Comparison of ENCODE assay signal across 8 mouse cellular contexts in genomic region chr4:117786963-117787362, GRCm38 (mm10). TPM values are rescaled to one million over a fixed set of nuclear protein-coding genes. Genes with fewer than 3 reads are reported as not detected.
DNase-seq lines count a peak whose midpoint lies in the region; ATAC-seq and TF ChIP-seq lines count a peak whose summit lies in the region.

No protein-coding gene starts in this region.

- H3K27me3 ChIP-seq in forebrain, embryonic 11.5 days (ENCODE audit: control insufficient read depth, insufficient read depth, low read length): no peaks in the 10 kb centered on the region
- no peaks in the 10 kb centered on the region for H3K27me3 ChIP-seq in intestine, embryonic 15.5 days (replicated peaks)
- no peaks in the 10 kb centered on the region for H3K27me3 ChIP-seq in liver, embryonic 16.5 days (ENCODE audit: control insufficient read depth, insufficient read depth, low read depth, low read length)
- H3K27me3 ChIP-seq in stomach, embryonic 15.5 days (replicated peaks): no peaks in the 10 kb centered on the region

- WGBS in forebrain, embryonic 11.5 days: 45% methylated on average over 8 of the region's 8 CpGs
- 25% methylated on average over 8 of the region's 8 CpGs for WGBS in intestine, embryonic 15.5 days
- WGBS in liver, embryonic 16.5 days (ENCODE audit: insufficient replicate concordance): 24% methylated on average over 8 of the region's 8 CpGs
- 31% methylated on average over 8 of the region's 8 CpGs for WGBS in stomach, embryonic 15.5 days

- no peak overlapping the region for H3K4me3 ChIP-seq in forebrain, embryonic 11.5 days (ENCODE audit: low read depth, low read length)
- no peak overlapping the region for H3K4me3 ChIP-seq in intestine, embryonic 15.5 days (replicated peaks)
- H3K4me3 ChIP-seq in liver, embryonic 16.5 days (ENCODE audit: low read depth, low read length): peak overlapping the region; percentile 28
- 0 out of 2 replicates have a peak overlapping the region, but pooled peaks have one; percentile 1 for H3K4me3 ChIP-seq in stomach, embryonic 15.5 days (replicated peaks)

- no peaks in the 10 kb centered on the region for H3K36me3 ChIP-seq in forebrain, embryonic 11.5 days (ENCODE audit: control insufficient read depth, insufficient read depth, low read length)
- no peaks in the 10 kb centered on the region for H3K36me3 ChIP-seq in intestine, embryonic 15.5 days
- H3K36me3 ChIP-seq in liver, embryonic 16.5 days (ENCODE audit: control insufficient read depth, insufficient read depth): no peaks in the 10 kb centered on the region
- no peaks in the 10 kb centered on the region for H3K36me3 ChIP-seq in stomach, embryonic 15.5 days

- DNase-seq in brain, embryonic 14.5 days (ENCODE audit: low read depth): peak; percentile 49
- DNase-seq in forebrain, embryonic 11.5 days (ENCODE audit: low spot score): peak; percentile 69
- no peak for DNase-seq in layer of hippocampus, adult 11-12 months (ENCODE audit: low spot score)
- no peak for DNase-seq in spleen, postnatal 14 days (ENCODE audit: low spot score in 2 of 2)
- no peak for DNase-seq in adrenal gland, adult 18-20 months (ENCODE audit: low spot score in 2 of 2)

- ATAC-seq in forebrain, embryonic 11.5 days (replicated peaks; ENCODE audit: low FRiP score): no peak
- peak; percentile 89 for ATAC-seq in intestine, embryonic 15.5 days
- peak; percentile 87 for ATAC-seq in liver, embryonic 16.5 days (ENCODE audit: low read depth)
- ATAC-seq in stomach, embryonic 15.5 days (ENCODE audit: insufficient read depth, low FRiP score, low read depth): peak; percentile 63

- H3K9me3 ChIP-seq in forebrain, embryonic 11.5 days (ENCODE audit: control insufficient read depth, low read length): no peaks in the 10 kb centered on the region
- H3K9me3 ChIP-seq in intestine, embryonic 15.5 days: no peaks in the 10 kb centered on the region
- H3K9me3 ChIP-seq in liver, embryonic 16.5 days (replicated peaks; ENCODE audit: control insufficient read depth, low read length): no peaks in the 10 kb centered on the region
- H3K9me3 ChIP-seq in stomach, embryonic 15.5 days: no peaks in the 10 kb centered on the region

- H3K27ac ChIP-seq in forebrain, embryonic 11.5 days (ENCODE audit: low read depth, low read length): no peak overlapping the region
- H3K27ac ChIP-seq in intestine, embryonic 15.5 days: no peak overlapping the region
- no peak overlapping the region for H3K27ac ChIP-seq in liver, embryonic 16.5 days (ENCODE audit: low read length)
- H3K27ac ChIP-seq in stomach, embryonic 15.5 days: no peak overlapping the region

- no peaks in the 10 kb centered on the region for H3K4me1 ChIP-seq in forebrain, embryonic 11.5 days (replicated peaks; ENCODE audit: control insufficient read depth, insufficient read depth, low read length)
- no peaks in the 10 kb centered on the region for H3K4me1 ChIP-seq in intestine, embryonic 15.5 days (replicated peaks)
- H3K4me1 ChIP-seq in liver, embryonic 16.5 days (ENCODE audit: control insufficient read depth, low read depth, low read length): no peaks in the 10 kb centered on the region
- no peaks in the 10 kb centered on the region for H3K4me1 ChIP-seq in stomach, embryonic 15.5 days

- H3K4me2 ChIP-seq in forebrain, embryonic 11.5 days (ENCODE audit: low read depth, low read length, severe bottlenecking): no peak overlapping the region
- peak overlapping the region; percentile 30 for H3K4me2 ChIP-seq in intestine, embryonic 15.5 days (replicated peaks)
- H3K4me2 ChIP-seq in liver, embryonic 16.5 days (ENCODE audit: low read depth, low read length): peak overlapping the region; percentile 20
- peak overlapping the region; percentile 33 for H3K4me2 ChIP-seq in stomach, embryonic 15.5 days

- TF ChIP-seq POLR2A in brain, embryonic 14.5 days (IDR thresholded peaks at IDR 0.05; ENCODE audit: borderline replicate concordance, extremely low read depth, insufficient read depth, insufficient read length, poor library complexity, severe bottlenecking): no peak

- H3K9ac ChIP-seq in forebrain, embryonic 11.5 days (ENCODE audit: low read length): no peak overlapping the region
- no peak overlapping the region for H3K9ac ChIP-seq in intestine, embryonic 15.5 days
- H3K9ac ChIP-seq in liver, embryonic 16.5 days (ENCODE audit: low read depth, low read length): no peak overlapping the region
- no peak overlapping the region for H3K9ac ChIP-seq in stomach, embryonic 15.5 days

- TF ChIP-seq CTCF in brain, embryonic 14.5 days (IDR thresholded peaks at IDR 0.05; ENCODE audit: borderline replicate concordance, extremely low read depth, insufficient read depth, insufficient read length): no peak

RNA-seq across cellular contexts. Expression of gene Klf17, which starts 21.5 kb away (rescaled TPM):
- 0.03 TPM in 1 of 2 replicates, not detected in the other for polyA plus RNA-seq in brain, embryonic 14.5 days (2012; rRNA removed)
- not detected in 2 replicates for polyA plus RNA-seq in forebrain, embryonic 11.5 days (2014; fragmentation: Nextera tagmentation; extraction: Ambion mirVana)
- not detected in 2 replicates for polyA plus RNA-seq in intestine, embryonic 15.5 days (2015; fragmentation: Nextera tagmentation; extraction: Ambion mirVana)
- 0.05 TPM in 1 of 2 replicates, not detected in the other for polyA plus RNA-seq in liver, embryonic 16.5 days (2015; fragmentation: Nextera tagmentation; extraction: Ambion mirVana)
- polyA plus RNA-seq in stomach, embryonic 15.5 days (2015; fragmentation: Nextera tagmentation; extraction: Ambion mirVana): 0.05 TPM in 1 of 2 replicates, not detected in the other
- not detected for total RNA-seq in adrenal gland, adult 18-20 months (2021)

RNA-seq across cellular contexts. Expression of gene Slc6a9, which starts 47.3 kb away (rescaled TPM):
- 23.6 and 45.8 TPM in 2 replicates for polyA plus RNA-seq in brain, embryonic 14.5 days (2012; rRNA removed)
- polyA plus RNA-seq in forebrain, embryonic 11.5 days (2014; fragmentation: Nextera tagmentation; extraction: Ambion mirVana): 8.1 and 9.0 TPM in 2 replicates
- polyA plus RNA-seq in intestine, embryonic 15.5 days (2015; fragmentation: Nextera tagmentation; extraction: Ambion mirVana): 9.0 and 11.3 TPM in 2 replicates
- 46.7 and 53.7 TPM in 2 replicates for polyA plus RNA-seq in liver, embryonic 16.5 days (2015; fragmentation: Nextera tagmentation; extraction: Ambion mirVana)
- 14.2 and 15.0 TPM in 2 replicates for polyA plus RNA-seq in stomach, embryonic 15.5 days (2015; fragmentation: Nextera tagmentation; extraction: Ambion mirVana)
- total RNA-seq in adrenal gland, adult 18-20 months (2021): 10 to 100 TPM in 1 of 2 experiments, 1 to 10 TPM in 1; 6.5 to 11.8 TPM

Comparison
In these comparisons a context has a peak if more than half of its experiments do, and no peak if none do; other contexts are left out.
1. DNase-seq: peak in brain, embryonic 14.5 days (single experiment) and forebrain, embryonic 11.5 days (single experiment); none in layer of hippocampus, adult 11-12 months (single experiment), spleen, postnatal 14 days (0 of 2) and adrenal gland, adult 18-20 months (0 of 2).
2. H3K4me3 ChIP-seq: peak in liver, embryonic 16.5 days (single experiment) and stomach, embryonic 15.5 days (single experiment); none in forebrain, embryonic 11.5 days (single experiment) and intestine, embryonic 15.5 days (single experiment).